Mouse (Mus musculus) adrenal gland, postnatal 14 days (tissue): ENCODE measurements at regions not wholly inside any gene's neighbourhood (a gene's known extent, or its start where the extent isn't known, plus 50 kb on each side); places are given as distances from the start of the nearest gene placed in this dataset.

ENCODE experiments used
- DNase-seq: peaks from one replicate; pipeline ENCODE4 v3.0.0; 2021; ENCODE audit warnings: mixed read lengths

DNA sequence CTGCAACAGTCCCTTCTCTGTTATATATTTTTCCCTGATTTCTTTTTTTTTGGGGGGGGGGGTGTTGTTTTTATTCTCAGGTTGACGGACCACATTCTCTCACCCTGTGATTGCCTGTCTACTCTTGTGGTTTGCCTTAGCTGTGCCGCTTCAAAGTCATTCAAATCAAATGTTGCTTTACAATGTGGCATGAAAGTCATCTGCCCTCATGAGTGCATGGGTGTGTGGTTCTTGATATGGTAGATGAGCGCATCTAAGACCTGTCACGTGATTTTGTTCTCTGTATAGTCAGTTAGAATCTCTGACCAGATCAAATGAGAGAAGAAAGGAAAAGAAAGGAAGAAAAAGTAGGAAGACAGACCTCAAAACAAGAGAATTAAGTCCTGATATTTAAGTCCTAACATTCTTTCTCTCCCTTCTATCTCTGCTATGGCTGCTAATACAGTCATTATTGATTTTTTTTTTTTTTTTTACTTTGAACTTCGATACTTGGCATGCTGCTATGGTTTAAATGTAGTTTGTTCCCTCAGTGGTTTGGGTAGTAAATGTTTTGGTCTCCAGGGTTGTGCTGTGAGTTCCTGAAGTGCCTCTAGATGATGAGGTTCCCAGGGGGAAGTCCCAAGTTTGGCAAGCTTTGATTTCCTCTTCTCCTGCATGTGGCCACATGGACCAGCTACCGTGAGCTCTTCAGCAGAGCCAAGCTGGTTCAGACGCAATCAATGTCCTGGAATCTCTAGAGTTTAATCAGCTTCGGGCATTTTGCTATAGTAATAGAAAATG is 91.2 kb upstream of the Npas2 start:
- no peak for DNase-seq

DNA sequence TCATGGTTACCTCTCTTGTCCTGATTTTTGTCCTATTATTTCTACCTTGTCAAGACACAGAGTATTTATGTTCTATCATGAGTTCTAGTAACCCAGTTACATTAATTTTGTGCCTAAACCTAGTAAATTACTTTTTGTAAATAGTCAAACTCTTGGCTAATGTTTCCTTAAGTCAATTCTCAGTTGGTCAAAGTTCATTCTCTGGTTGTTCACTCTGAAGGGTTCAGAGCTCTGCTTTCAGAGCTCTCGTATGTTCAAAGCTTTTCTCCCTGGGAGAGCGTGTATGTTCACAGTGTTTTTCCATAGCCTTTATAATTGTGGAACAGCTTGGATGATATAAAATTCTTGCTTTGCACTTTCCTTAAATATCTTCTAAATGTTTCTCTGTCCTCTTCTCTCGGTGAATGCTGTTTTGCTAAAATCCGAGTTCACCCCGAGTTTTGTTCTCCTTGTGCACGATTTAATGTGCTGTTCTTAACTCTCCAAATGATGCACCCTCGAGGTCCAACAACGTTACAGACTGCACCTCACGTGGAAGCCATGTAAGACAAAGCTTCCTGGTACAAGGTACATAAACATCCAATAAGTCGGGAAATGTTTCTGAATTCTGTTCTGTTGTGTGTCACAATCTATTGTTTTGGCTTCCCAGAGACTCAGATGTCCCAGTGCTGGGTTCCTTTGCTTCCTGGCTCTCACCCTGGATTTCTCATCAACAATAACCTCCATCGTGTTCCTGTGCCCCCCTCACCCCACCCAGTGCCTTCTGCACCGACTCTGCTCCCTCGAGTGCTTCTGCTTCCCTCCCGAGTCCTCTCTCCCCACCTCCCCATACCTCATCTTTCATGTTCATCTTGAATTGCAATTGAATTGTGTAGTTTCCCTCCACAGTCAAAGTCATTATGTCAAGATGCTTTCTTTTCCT is 90.3 kb upstream of the Npas2 start:
- DNase-seq: no peak

DNA sequence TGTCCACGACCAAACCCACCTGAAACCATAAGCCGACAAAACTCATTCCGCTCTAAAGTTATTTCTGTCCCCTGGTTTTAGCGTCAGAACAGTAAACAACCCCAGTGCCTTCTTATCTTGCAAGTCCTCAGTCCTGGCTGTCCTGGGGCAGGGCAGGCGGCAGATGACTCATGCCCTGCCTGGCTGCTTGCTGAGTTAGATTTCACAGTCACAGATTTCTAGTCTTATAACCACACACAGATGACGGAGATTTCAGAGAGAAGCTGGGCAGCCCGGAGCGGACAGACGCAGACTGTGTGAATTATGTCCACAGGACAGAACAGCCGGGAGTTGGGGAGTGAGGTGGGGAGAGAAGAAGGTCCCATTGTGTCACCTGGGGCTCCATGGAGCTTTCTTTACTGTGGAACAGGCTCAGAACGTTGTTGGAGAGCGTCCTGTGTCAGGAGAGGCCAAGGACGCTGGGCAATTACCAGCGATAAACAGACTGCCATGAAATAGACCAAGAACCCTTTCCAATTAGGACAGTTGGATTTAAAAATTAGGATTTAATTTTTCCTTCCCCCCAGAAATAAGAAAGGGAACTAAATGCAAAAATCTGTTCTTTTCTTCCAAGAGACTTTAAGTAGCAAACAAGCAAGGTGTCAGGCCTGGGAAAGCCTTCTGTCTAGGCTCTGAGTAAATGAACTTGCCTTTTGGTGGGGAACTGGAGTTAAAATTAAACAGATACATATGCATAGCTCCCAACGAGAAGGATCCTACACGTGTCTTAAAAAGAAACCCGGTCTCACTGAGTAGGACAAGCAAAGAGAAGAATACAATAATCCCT is 87.8 kb upstream of the Npas2 start:
- peak; percentile 78 for DNase-seq

DNA sequence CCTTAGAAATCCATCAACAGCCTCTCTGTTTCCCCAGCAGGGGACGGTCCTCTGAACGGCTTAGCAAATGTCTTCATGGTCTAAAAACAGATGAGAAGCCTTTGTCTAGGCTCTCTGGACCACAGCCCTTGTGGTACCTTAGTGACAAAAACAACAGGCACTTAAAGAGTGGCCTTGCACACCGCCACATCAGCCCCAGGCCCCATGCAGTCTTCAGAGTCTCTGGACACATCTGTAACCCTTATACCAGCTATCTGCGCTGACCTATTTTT is 87.2 kb upstream of the Npas2 start:
- no peak for DNase-seq

DNA sequence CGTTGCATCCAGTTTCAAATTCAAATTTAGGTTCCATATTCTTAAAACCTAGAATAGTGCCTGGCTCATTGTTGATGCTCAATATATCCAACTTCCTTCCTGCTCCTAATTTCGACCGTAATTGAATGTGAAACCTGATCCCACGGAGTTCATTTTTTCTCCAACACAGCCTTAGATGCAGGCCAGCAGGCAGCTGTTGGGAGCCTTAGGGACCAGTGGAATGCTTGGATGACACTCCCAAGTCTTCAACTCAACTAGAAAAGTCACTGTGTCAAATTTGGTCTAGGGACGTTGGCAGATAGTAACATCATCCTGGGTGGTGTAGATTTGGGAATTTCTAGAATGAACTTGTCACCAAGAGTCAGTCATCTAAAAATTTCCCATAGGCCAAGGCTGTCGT is 86.9 kb upstream of the Npas2 start:
- DNase-seq: no peak

DNA sequence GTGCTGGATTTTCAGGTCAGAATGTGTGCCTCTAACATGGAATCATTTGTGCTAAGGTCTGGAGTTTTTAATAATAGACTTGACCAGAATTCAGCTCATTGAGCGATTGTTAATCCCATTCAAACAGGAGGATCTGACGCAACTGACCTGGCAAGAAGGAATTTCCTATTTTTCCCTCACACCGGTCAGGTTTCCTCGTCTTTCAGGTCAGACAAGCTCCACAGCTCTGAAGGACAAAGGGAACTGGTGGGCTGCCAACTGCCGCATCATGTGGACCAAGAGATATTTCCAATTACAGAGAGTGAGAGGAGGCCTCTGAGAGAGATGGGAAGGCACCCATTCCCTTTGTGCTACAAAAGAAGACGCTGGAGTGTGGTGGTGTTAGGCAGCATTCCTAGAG is 77.2 kb upstream of the Npas2 start:
- DNase-seq: no peak

DNA sequence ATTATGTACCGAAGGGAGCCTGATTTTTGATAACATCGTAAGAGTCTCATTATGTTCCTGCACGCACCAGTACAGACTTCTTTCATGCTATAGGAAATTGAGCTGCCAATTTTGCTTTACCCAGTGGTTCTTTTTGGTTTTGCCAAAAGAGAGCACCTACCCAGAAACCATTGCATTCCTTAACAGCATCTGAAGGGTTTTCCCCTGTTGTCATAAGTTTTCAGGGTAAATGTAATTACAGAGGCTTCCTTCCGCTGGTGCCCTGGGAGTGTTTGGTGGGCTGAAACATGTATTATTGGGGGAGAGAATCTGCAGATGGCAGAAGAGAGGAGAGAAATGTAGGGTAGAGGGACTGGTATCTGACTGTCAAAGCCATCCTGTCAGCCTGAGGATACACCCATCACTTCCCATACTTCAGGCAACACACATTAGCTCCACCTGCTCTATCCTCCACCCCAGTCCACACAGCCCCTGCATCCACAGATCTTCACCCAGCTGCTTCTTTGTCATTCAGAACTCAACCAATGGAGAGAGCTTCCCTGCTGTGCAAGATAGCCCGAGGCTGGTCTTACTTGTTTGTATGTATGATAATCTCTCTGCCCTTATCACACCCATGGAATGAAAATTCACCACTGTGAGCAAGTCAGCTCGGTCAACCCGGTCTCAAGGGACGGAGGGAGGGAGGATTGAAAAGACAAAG is 71.1 kb upstream of the Npas2 start:
- DNase-seq: no peak

DNA sequence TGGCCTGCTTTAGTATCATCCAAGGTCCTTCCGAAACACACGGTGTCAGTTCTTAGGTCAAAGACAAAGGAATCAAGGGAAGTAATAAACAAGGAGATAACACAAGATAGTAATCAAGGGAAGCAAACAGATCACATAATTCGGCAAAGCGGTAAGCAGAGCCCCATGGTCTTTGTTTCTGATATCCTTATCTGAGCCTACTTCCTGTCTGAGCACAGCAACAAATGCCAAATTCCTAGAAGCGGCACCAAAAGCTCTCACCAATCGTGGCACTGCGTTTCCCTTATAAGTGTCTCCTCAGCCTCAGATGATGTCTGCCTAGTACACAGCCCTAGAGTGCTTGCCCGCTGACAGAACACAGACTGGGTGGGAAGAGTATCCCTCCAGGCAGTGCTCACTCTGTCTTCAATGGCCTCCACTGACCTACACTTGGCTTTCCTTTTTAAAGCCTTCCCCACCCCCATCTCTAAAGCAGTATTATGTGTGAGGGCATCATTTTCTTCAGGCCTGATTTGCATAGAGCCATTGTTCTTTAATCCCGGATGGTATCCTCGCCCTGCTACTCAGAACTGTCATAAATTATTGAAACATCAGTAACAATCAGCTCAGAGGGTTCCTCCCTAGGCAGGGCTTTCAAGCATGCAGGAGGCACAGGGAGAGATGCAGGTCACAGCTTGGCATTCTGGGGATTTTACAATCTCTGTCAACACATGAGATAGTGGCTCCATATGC is 70.3 kb upstream of the Npas2 start:
- DNase-seq: no peak

DNA sequence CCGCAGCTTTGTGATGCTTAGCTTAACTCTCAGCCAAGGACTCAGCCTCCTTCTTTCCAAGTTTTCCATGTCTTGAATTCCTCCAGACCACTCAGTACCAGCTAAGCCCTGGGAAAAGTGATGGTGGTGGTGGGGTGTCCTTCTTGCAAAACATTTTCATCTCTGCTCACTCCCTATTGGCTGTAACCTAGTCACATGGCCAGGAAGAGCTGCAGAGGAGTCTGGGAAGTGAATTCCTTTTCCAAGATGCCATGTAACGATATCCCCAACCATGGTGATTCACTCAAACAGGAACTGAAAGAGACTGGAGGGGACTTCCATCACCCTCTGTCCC is 69.8 kb upstream of the Npas2 start:
- DNase-seq: no peak

DNA sequence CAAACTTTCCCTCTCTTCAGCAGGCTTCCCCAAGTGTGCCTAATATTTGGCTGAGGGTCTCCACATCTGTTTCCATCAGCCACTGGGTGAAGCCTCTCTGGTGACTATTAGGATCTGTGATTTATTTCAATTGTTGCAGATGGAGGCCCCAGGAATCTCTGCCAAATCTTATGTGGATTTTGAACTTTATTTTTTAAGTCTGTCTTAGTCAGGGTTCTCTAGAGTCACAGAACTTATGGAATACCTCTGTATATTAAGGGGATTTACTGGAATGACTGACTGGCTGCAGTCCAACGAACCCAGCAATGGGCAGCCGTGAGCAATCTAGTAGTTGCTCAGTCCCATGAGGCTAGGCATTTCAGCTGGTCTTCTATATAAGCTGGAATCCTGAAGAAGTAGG is 59.0 kb upstream of the Npas2 start:
- no peak for DNase-seq

DNA sequence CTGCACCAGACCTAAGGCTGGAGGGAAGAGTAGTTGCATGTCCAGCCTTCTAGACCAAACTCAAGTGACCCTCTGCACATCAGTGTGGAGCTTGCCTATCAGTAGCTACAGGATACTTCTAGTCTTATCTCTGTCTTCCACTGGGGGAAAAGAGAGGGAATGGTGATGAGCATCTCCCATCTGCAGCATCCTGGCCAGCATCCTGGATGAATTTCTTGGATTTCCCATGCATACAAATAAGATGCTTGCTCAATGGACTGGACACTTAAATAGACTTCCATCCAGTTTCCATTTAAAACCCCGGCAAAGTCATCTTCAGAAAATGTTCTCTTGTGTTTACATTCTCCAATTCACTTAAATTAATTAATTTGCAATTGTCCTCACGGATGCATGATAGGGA is 50.5 kb upstream of the Npas2 start:
- no peak for DNase-seq

DNA sequence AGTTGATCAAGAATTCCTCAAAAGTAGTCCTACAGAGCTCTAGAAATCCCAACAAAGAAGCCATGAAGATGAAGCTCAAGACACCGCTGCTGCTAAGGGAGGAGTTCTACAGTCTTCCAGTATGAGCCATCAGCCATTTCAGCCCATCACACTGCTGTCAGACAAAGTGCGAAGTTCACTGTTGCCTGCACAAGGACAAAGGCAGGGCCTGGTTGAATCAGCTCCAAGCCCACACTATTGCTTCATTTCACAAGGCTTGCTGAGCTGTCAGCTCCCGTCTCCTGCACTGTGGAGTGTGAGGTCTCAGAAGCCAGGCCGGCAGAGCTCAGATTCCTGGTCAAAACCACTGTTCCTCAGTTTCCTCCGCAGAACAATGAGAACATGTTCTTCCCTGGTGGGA is 49.9 kb upstream of the Npas2 start:
- DNase-seq: peak; percentile 67
